Mouse (Mus musculus) myocyte (in vitro differentiated cells): ENCODE data around the gene Tmcc3.

Source experiments
- E2F4 ChIP-seq: IDR thresholded peaks from one replicate; pipeline ENCODE4 v1.6.1; 2011; ENCODE audit warnings: mild to moderate bottlenecking, control low read depth, moderate library complexity; ENCODE audit not compliant: insufficient read depth
- MAX ChIP-seq: IDR thresholded peaks from one replicate; pipeline ENCODE4 v1.6.1; 2011; ENCODE audit warnings: low read depth, mild to moderate bottlenecking, control low read depth
- MYOD1 ChIP-seq, 3 experiments: IDR thresholded peaks; one replicate each; pipeline ENCODE4 v1.6.1; 2011; ENCODE audit warnings: control low read depth in 2 of 3, low read depth in 2 of 3, mild to moderate bottlenecking in 2 of 3, moderate library complexity in 1 of 3; ENCODE audit not compliant: insufficient read length in 2 of 3, control insufficient read depth in 1 of 3
- MYOG ChIP-seq, 3 experiments: IDR thresholded peaks; one replicate each; pipeline ENCODE4 v1.6.1; 2011; ENCODE audit warnings: control low read depth in 2 of 3, low read depth in 2 of 3, mild to moderate bottlenecking in 2 of 3; ENCODE audit not compliant: insufficient read length in 2 of 3, control insufficient read depth in 1 of 3, insufficient read depth in 1 of 3
- POLR2A ChIP-seq: IDR thresholded peaks from one replicate; pipeline ENCODE4 v1.6.1; 2011; ENCODE audit warnings: low read depth, mild to moderate bottlenecking, control low read depth, moderate library complexity; ENCODE audit not compliant: insufficient read length
- POLR2AphosphoS2 ChIP-seq: IDR thresholded peaks from one replicate; pipeline ENCODE4 v1.6.1; 2011; ENCODE audit warnings: low read depth, control low read depth; ENCODE audit not compliant: insufficient read length
- SRF ChIP-seq: IDR thresholded peaks from one replicate; pipeline ENCODE4 v1.6.1; 2011; ENCODE audit warnings: low read depth; ENCODE audit not compliant: control insufficient read depth, insufficient read length
- TCF12 ChIP-seq: IDR thresholded peaks from one replicate; pipeline ENCODE4 v1.6.1; 2011; ENCODE audit warnings: mild to moderate bottlenecking, control low read depth; ENCODE audit not compliant: poor library complexity, insufficient read depth, severe bottlenecking
- TCF3 ChIP-seq: IDR thresholded peaks from one replicate; pipeline ENCODE4 v1.6.1; 2011; ENCODE audit warnings: low read depth, control low read depth; ENCODE audit not compliant: insufficient read length
- USF1 ChIP-seq: IDR thresholded peaks from one replicate; pipeline ENCODE4 v1.6.1; 2011; ENCODE audit warnings: low read depth, mild to moderate bottlenecking, control low read depth, moderate library complexity

GRCm38 (mm10) chr10:94299301-94299700 lies 12.4 kb upstream of the Tmcc3 start:
- TF ChIP-seq MYOD1 (IDR thresholded peaks at IDR 0.05; ENCODE audit: control insufficient read depth in 1 of 3, insufficient read length in 2 of 3, low read depth in 2 of 3): no peak
- no peak for TF ChIP-seq TCF3
- TF ChIP-seq POLR2A: no peak
- TF ChIP-seq MAX: no peak
- TF ChIP-seq E2F4: no peak
- no peak for TF ChIP-seq MYOG (IDR thresholded peaks at IDR 0.05; ENCODE audit: control insufficient read depth in 1 of 3, insufficient read depth in 1 of 3, insufficient read length in 2 of 3, low read depth in 2 of 3)
- TF ChIP-seq USF1: no peak
- no peak for TF ChIP-seq SRF
- no peak for TF ChIP-seq TCF12
- no peak for TF ChIP-seq POLR2AphosphoS2
